Mouse (Mus musculus) frontal cortex, postnatal 10 days (tissue): ENCODE measurements around the gene Ttc24.

Experiments used
- DNase-seq, 2 experiments: peaks; one replicate each; pipeline ENCODE4 v3.0.0; 2022; ENCODE audit warnings: low spot score in 2 of 2, mixed read lengths in 1 of 2

Gene Ttc24

GRCm38 (mm10) chr3:88081345-88082223 is 3.5 kb upstream of the Ttc24 start, which contains the start of gene Iqgap3:
Iqgap3 (plus strand) TSS chr3:88081971.
- DNase-seq = peak; percentile 83 to 86

GRCm38 (mm10) chr3:88077441-88077840 is 663 bp downstream of the Ttc24 start:
- DNase-seq = no peak

- DNase-seq = no peak
Observed at GRCm38 (mm10) chr3:88074766-88075165, 3.3 kb downstream of the Ttc24 start.

GRCm38 (mm10) chr3:88074351-88074750 is 3.8 kb downstream of the Ttc24 start:
- no peak for DNase-seq

- DNase-seq = no peak
Observed at GRCm38 (mm10) chr3:88073631-88074030, 4.5 kb downstream of the Ttc24 start.

- peak; percentile 75 to 84 for DNase-seq
Observed at GRCm38 (mm10) chr3:88071783-88072182, 6.3 kb downstream of the Ttc24 start.

- DNase-seq = no peak
Observed at GRCm38 (mm10) chr3:88068386-88068785, 9.7 kb downstream of the Ttc24 start.

GRCm38 (mm10) chr3:88057902-88058696 is 20.0 kb downstream of the Ttc24 start, which contains the start of gene Naxe:
Naxe (minus strand) TSS chr3:88058495.
- peak; percentile 76 for DNase-seq

GRCm38 (mm10) chr3:88057030-88057429 is 21.1 kb downstream of the Ttc24 start:
- no peak for DNase-seq

GRCm38 (mm10) chr3:88049532-88049931 is 28.6 kb downstream of the Ttc24 start:
- DNase-seq = no peak

- DNase-seq = peak; percentile 80 to 81
Observed at GRCm38 (mm10) chr3:88042661-88043421, 35.3 kb downstream of the Ttc24 start, which contains the start of gene Gpatch4. Gpatch4 (plus strand) TSS chr3:88043108.

GRCm38 (mm10) chr3:88035561-88036293 is 42.4 kb downstream of the Ttc24 start:
- no peak for DNase-seq

- no peak for DNase-seq
Observed at GRCm38 (mm10) chr3:88033506-88033905, 44.6 kb downstream of the Ttc24 start.

GRCm38 (mm10) chr3:88030608-88031395 is 47.3 kb downstream of the Ttc24 start:
- DNase-seq = no peak

- DNase-seq = no peak
Observed at GRCm38 (mm10) chr3:88027434-88028186, 50.5 kb downstream of the Ttc24 start, which contains the start of gene Hapln2. Hapln2 (minus strand) TSS chr3:88027583.

GRCm38 (mm10) chr3:88026823-88027222 is 51.3 kb downstream of the Ttc24 start:
- DNase-seq = no peak

- no peak for DNase-seq
Observed at GRCm38 (mm10) chr3:88023192-88024074, 54.7 kb downstream of the Ttc24 start.
